Mouse (Mus musculus) brain, adult 2 months (tissue): ENCODE results near the gene Gm826.

Source experiments
- DNase-seq: peaks from one replicate; pipeline ENCODE4 v3.0.0; 2011; ENCODE audit warnings: low read depth, low spot score

Gene Gm826

GRCm38 (mm10) chr2:160353581-160353980, 19.6 kb upstream of the Gm826 start:
- DNase-seq = no peak

DNA sequence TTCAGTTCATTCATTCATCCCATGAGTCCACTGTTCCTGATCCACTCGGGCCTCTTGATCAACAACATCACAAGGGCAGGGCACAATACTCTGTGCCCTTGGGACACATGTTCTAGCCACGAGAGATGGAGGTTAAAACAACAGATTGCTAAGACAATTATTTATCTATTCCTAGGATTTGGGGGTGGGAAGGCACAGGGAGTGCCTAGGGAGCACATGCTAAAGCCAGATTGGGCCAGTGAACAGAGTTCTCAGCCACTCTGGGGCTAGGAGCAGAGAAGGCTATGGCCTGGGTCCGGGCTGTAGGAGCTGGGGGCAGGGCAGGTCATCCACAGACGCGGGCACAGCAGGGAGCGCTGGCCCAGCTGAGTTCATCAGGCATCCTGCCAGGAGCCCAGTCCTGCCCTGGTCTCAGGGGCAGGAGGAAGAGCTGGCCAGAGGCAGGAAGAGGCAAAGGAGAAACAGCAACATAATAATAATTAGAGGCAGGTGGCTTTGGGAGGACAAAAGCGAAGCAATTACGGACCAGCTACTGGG, 17.1 kb upstream of the Gm826 start:
- no peak for DNase-seq

- no peak for DNase-seq
These were observed 15.6 kb upstream of the Gm826 start for GRCm38 (mm10) chr2:160349578-160349977.

GRCm38 (mm10) chr2:160348796-160349195, 14.8 kb upstream of the Gm826 start:
- no peak for DNase-seq

- DNase-seq = no peak
These were observed 14.2 kb upstream of the Gm826 start for GRCm38 (mm10) chr2:160348072-160348604.

GRCm38 (mm10) chr2:160345644-160346043, 11.7 kb upstream of the Gm826 start:
- no peak for DNase-seq

DNA sequence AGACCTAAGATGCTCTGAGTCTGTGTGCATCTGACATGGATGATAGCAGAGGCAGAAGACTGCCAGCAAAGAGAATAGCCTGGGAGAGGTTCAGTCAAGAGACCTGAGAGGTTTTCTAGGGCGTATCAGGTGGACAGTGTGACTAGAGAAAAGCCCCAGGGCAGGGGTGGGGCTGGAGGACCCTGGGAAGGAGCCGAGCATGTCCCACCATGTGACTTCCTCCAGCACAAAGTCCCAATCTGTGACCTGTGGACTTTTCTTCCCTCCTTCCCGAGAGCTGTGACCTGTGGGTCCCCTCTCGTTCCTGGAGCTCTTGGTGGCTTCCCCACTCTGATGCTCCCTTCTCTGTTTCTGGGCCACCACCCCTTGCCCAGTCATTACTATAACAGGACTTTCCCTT, 6.2 kb upstream of the Gm826 start:
- no peak for DNase-seq

- DNase-seq = no peak
These were observed 5.6 kb upstream of the Gm826 start for GRCm38 (mm10) chr2:160339595-160339994.

DNA sequence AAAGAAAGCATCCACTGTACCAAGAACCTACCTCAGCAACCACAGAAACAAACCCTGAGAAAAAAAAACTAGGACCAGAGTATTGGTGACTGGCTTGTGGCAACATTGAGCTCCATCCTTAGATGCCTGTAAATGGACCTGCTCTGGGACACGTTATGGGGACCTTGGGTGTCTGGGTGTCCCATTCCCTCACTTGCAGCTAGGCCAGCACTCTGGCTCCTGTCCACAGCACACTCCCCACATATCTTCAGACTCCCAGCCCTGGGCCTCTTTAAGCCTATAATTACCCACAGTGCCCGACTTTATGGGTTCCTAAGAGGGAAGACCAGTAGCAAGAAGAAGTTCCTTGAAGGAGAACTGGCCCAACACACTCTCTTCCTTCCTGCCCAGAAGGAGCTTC, 2.1 kb upstream of the Gm826 start:
- DNase-seq = no peak

DNA sequence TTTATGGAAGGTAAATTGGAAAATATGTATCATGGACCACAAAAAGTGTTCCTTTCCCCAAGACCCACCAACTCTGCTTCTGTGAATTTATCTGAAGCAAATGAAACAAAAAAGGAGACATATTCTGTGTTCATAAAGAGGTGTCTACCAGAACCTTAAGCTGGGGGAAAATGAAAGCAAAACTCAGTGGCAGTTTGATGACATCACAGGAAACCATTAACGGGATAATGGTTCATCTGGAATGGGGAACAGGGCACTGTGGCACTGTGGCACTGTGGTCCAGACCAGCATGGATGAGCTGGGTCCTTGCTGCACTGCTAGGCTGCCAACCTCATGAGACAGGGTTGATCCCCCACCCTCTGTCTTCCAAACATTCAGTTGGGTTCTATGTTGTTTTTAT, 1.1 kb upstream of the Gm826 start:
- no peak for DNase-seq

DNA sequence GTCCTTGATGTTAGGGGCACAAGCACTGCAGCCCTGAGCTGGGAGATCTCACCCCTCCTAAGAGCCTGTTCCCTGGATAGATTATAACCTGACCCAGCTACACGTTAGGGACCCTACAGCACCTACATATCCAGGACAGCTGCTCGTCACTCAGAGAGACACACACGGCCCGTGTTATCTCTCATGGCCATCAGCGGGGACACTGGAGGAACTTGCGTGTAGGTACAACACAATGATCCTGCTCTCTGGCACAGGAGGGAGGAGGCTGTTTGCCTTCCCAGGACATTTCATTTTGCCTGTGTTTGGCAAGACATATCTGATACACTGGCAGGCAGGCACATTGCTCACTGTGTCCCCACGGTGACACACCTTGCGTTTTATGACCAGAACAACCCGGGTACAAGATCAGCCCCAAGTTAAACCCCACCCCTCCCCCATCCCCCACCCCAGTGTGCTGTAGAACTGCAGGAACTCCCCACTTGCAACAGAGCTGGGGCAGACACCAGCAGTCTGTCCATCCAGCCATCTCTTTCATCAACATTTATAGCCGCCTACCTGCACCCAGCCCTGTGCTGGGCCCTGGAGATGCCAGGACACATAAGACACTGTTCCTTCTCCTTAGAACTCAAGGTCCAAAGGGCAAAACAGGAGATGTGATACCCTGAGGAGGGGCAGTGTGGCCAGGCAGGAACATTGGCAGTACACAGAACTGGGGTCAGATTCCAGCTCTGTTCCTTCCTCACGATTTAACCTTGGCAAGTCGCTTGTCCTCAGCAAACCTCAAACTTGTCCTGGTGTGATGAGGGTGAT, 1.2 kb downstream of the Gm826 start:
- no peak for DNase-seq

DNA sequence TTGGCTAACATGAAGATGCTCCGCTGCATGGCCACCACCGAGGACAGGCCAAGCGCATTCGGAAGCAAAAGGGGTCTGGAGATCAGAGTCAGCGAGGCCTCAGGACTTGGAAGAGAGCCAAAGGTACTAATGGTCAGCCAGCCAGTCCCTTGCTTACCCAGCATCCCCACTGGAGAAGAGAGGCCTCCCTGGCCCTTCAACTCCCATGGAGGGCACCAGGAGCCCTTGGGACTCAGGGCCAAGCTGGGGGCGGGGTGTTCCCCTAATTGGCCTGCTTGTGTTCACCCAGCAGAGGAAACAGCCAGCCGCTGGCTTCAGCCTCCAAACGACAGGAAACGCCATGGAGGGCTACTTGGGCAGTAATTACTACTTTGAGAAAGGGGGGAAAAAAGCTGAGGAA, 5.1 kb downstream of the Gm826 start:
- no peak for DNase-seq

GRCm38 (mm10) chr2:160327716-160328115, 6.2 kb downstream of the Gm826 start:
- DNase-seq = no peak

- no peak for DNase-seq
These were observed 6.8 kb downstream of the Gm826 start for GRCm38 (mm10) chr2:160327167-160327566.

DNA sequence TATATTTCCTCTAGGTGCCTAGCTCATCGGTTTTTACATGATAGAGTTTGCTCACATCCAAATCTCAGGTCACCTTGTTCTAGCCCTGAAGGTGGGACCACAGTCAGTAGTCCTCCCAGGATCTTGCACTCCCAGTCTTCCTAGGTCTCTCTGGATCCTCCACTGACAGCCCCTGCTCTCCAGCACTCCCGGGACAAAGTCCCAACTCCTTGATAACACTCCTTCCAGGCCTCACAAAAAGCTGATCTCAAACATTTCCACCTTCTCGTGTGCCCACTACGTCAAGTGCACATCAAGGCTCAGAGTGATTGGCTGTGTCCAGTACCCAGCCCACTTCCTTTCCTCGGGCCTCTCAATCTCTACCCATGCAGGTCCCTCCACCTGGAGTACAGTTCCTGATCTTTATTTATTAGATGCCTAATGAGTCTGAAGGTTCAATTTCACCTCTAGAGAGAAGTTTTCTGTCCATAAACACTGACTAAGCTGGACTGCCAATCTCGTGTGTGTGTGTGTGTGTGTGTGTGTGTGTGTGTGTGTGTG, 8.8 kb downstream of the Gm826 start:
- DNase-seq = no peak

DNA sequence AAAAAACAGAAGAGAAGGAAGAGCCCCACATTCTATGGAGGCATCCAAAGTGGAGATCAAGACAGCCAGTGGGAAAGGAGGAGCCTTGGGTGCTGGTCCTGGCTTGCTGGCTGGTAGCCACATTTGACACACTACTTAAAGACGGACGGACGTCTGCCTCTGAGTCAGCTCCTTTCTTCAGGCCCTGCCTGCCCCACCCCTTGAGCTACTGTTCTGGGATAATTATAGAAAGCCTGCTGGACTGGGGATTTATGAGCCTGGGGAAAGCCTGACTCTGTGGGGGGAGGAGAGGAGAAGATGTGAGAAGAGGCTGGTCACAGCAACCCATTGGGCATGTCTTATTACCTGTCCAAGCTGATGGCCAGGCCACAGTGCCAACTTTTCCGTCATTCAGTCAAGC, 12.1 kb downstream of the Gm826 start:
- DNase-seq = no peak

DNA sequence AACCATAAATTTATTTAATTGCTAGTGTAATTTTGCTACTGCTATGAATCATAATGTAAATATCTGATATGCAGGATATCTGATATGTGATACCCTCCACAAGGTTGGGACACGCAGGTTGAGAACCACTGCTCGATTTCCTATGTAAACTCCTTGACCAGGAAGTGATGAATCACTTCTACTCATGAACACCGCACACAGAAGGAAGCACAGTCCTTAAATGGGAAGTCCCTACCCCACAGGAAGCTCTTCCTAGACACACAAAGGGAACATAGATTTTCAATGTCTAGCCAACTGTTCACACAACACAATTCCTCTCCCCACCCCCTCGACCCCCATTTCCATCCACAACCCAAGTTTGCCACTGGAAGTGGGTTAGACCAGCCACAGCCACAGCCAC, 15.7 kb downstream of the Gm826 start:
- DNase-seq = no peak

- DNase-seq = peak; percentile 26
These were observed 20.4 kb downstream of the Gm826 start for GRCm38 (mm10) chr2:160313595-160314007.

DNA sequence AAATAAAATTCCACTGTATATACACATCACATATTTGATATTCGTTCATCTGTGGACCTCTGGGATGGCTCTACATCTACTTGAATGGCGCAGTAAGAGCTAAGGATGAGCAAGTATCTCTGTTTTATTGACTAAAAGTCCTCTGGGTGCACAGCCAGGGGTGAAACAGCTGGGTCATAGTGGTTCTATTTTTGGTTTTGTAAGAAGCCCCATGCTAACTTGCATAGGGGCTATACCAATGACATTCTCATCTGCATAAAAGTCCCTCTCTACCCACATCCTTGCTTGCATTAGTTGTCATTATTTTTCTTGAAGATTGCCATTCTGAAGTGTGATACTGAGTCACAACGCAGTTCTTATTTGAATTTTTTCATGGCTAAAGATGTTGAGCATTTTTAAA, 28.9 kb downstream of the Gm826 start:
- DNase-seq = no peak

DNA sequence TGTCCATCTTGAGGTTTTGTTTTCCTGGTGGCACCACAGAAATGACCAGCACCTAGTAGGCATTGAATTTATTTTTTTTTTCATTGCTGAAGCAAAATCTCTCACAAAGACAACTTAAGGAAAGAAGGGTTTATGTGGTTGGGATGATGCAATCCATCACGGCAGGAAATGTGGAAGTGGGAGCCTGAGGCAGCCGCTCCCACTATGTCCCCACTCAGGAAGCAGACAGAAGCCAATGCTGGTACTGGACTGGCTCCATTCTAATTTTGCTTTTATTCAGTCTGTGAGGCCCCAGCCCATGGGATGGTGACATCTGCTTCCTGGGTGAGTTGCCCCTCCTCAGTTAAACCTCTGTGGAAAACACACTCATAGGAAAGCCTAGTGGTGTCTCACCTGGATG, 30.0 kb downstream of the Gm826 start:
- DNase-seq = no peak

GRCm38 (mm10) chr2:160302013-160302412, 31.9 kb downstream of the Gm826 start:
- DNase-seq = no peak

GRCm38 (mm10) chr2:160298586-160298985, 35.4 kb downstream of the Gm826 start:
- no peak for DNase-seq

- no peak for DNase-seq
These were observed 45.3 kb downstream of the Gm826 start for GRCm38 (mm10) chr2:160288538-160289151.
